Mouse (Mus musculus) liver, embryonic 16.5 days (tissue): Measurements from ENCODE around the gene AC161166.1. TPM values are rescaled to one million over a fixed set of nuclear protein-coding genes. Genes with fewer than 3 reads are reported as not detected.
A peak's percentile ranks its signal among the peaks of the same experiment; 100 is the strongest.
"Not testable (repeated sequence)": the region's sequence is repeated elsewhere in the genome, so short reads cannot be mapped to it uniquely, and the experiment has no call there.

ENCODE experiments used
- ATAC-seq: fragments of 200-750 bp; cut with Nextera tagmentation; 2 replicates; pipeline ENCODE4 v1.8.0; 2017; ENCODE audit warnings: low read depth, mild to moderate bottlenecking, moderate number of reproducible peaks, moderate library complexity
- H3K27ac ChIP-seq: fragments of 300-500 bp; sonication (generic); 2 replicates; pipeline ENCODE4 v1.5.1; 2014; ENCODE audit warnings: mild to moderate bottlenecking, low read length
- H3K27me3 ChIP-seq: fragments of 300-500 bp; sonication (generic); 2 replicates; pipeline ENCODE4 v1.6.1; 2014; ENCODE audit warnings: low read depth, low read length, mixed read lengths; ENCODE audit not compliant: control insufficient read depth, insufficient read depth
- H3K36me3 ChIP-seq: fragments of 300-500 bp; sonication (generic); 2 replicates; pipeline ENCODE4 v1.6.1; 2014; ENCODE audit warnings: mild to moderate bottlenecking; ENCODE audit not compliant: control insufficient read depth, insufficient read depth
- H3K4me1 ChIP-seq: fragments of 300-500 bp; sonication (generic); 2 replicates; pipeline ENCODE4 v1.6.1; 2014; ENCODE audit warnings: low read depth, low read length, mixed read lengths; ENCODE audit not compliant: control insufficient read depth
- H3K4me2 ChIP-seq: fragments of 300-500 bp; sonication (generic); 2 replicates; pipeline ENCODE4 v1.6.1; 2014; ENCODE audit warnings: low read depth, low read length, mixed read lengths
- H3K4me3 ChIP-seq: fragments of 300-500 bp; sonication (generic); 2 replicates; pipeline ENCODE4 v1.5.1; 2014; ENCODE audit warnings: low read depth, mild to moderate bottlenecking, low read length
- H3K9ac ChIP-seq: fragments of 300-500 bp; sonication (generic); 2 replicates; pipeline ENCODE4 v1.6.1; 2014; ENCODE audit warnings: low read depth, low read length
- H3K9me3 ChIP-seq: fragments of 300-500 bp; sonication (generic); replicated peaks from 2 replicates; pipeline ENCODE4 v1.6.1; 2016; ENCODE audit warnings: low read length; ENCODE audit not compliant: control insufficient read depth
- WGBS: fragments of 180-500 bp; shearing (Covaris S2); extraction: QIAGEN DNeasy Blood & Tissue Kit; methylation state at CpG from one replicate; pipeline ENCODE4 v1.1.7; 2014; ENCODE audit not compliant: insufficient replicate concordance; 5-methylcytosine and 5-hydroxymethylcytosine counted together
- polyA plus RNA-seq: library from polyadenylated mRNA; unstranded; fragments of >200 nt; fragmentation: Nextera tagmentation; extraction: Ambion mirVana; gene quantifications from 2 replicates; pipeline ENCODE4 v1.2.1, GENCODE M21; 2015

AC161166.1 gene
- polyA plus RNA-seq, 1 experiment from 2014 or later, result not detected

GRCm38 (mm10) chr7:24517654-24518053 lies 5.4 kb upstream of the AC161166.1 start:
- Histone ChIP-seq H3K4me2 (no peak overlapping the region), H3K36me3 (no peaks in the 10 kb centered on the region), H3K27ac (no peak overlapping the region), H3K9ac (no peak overlapping the region), H3K9me3 (no peaks in the 10 kb centered on the region), H3K4me3 (no peak overlapping the region), H3K4me1 (no peaks in the 10 kb centered on the region), H3K27me3 (no peaks in the 10 kb centered on the region)
- ATAC-seq, result no peak
- WGBS, result 65% methylated on average over 6 of the region's 6 CpGs

- 64% methylated on average over 5 of the region's 5 CpGs for WGBS
Observed at GRCm38 (mm10) chr7:24517077-24517476, 4.8 kb upstream of the AC161166.1 start.

GRCm38 (mm10) chr7:24516319-24516718 lies 4.1 kb upstream of the AC161166.1 start:
- WGBS, result 61% methylated on average over 8 of the region's 8 CpGs
- H3K27ac ChIP-seq, H3K4me2 ChIP-seq, ATAC-seq, H3K36me3 ChIP-seq, H3K27me3 ChIP-seq, H3K4me3 ChIP-seq, H3K4me1 ChIP-seq, H3K9ac ChIP-seq, H3K9me3 ChIP-seq: not testable (repeated sequence)

More at GRCm38 (mm10) chr7:24517077-24517476, 4.8 kb upstream of the AC161166.1 start:
- Histone ChIP-seq H3K4me3 (no peak overlapping the region), H3K27me3 (no peaks in the 10 kb centered on the region), H3K9ac (no peak overlapping the region), H3K4me2 (no peak overlapping the region), H3K36me3 (no peaks in the 10 kb centered on the region), H3K27ac (no peak overlapping the region), H3K4me1 (no peaks in the 10 kb centered on the region), H3K9me3 (no peaks in the 10 kb centered on the region)
- no peak for ATAC-seq

- peak overlapping the region; percentile 88 for H3K9ac ChIP-seq
- under 1% methylated on average over 20 of the region's 20 CpGs for WGBS
- H3K27me3 ChIP-seq, result peaks cover 5% of the 10 kb centered on the region
- no peaks in the 10 kb centered on the region for H3K36me3 ChIP-seq
- H3K4me3 ChIP-seq, result peak overlapping the region; percentile 81
- H3K4me1 ChIP-seq, result peaks cover 15% of the 10 kb centered on the region
- H3K9me3 ChIP-seq, result no peaks in the 10 kb centered on the region
- peak overlapping the region; percentile 81 for H3K27ac ChIP-seq
- peak overlapping the region; percentile 94 for H3K4me2 ChIP-seq
- ATAC-seq, result peak; percentile 1; the same call in 1 of the 2 replicates
Observed at GRCm38 (mm10) chr7:24507726-24508114, 4.5 kb downstream of the AC161166.1 start.

GRCm38 (mm10) chr7:24506838-24507725 lies 5.2 kb downstream of the AC161166.1 start, which contains the start of gene Zfp428:
Gene Zfp428 (plus strand): TSS chr7:24507006.
- H3K9ac ChIP-seq, result peak within 1 kb of the TSS; percentile 88
- WGBS, result under 1% methylated on average over 82 of the region's 84 CpGs
- H3K4me2 ChIP-seq, result peak within 1 kb of the TSS; percentile 94
- H3K27me3 ChIP-seq, result peaks cover 9% of the 10 kb centered on the region
- H3K27ac ChIP-seq, result peak within 1 kb of the TSS; percentile 81
- H3K4me3 ChIP-seq, result peak within 1 kb of the TSS; percentile 81
- ATAC-seq, result peak; percentile 84
- H3K4me1 ChIP-seq, result peaks cover 15% of the 10 kb centered on the region
- H3K9me3 ChIP-seq, result no peaks in the 10 kb centered on the region
- H3K36me3 ChIP-seq, result no peaks in the 10 kb centered on the region

- 3% methylated on average over 12 of the region's 12 CpGs for WGBS
- Histone ChIP-seq H3K4me3 (peak overlapping the region; percentile 81), H3K27ac (no peak overlapping the region), H3K4me1 (peaks cover 15% of the 10 kb centered on the region), H3K9me3 (no peaks in the 10 kb centered on the region), H3K27me3 (peaks cover 11% of the 10 kb centered on the region), H3K36me3 (no peaks in the 10 kb centered on the region), H3K4me2 (peak overlapping the region; percentile 94), H3K9ac (peak overlapping the region; percentile 88)
- no peak for ATAC-seq
Observed at GRCm38 (mm10) chr7:24506476-24506837, 5.8 kb downstream of the AC161166.1 start.

- Histone ChIP-seq H3K9ac (no peak overlapping the region), H3K27ac (no peak overlapping the region), H3K4me2 (peak overlapping the region; percentile 94; the same call in 1 of the 2 replicates), H3K4me3 (peak overlapping the region; percentile 81), H3K36me3 (no peaks in the 10 kb centered on the region), H3K9me3 (no peaks in the 10 kb centered on the region), H3K27me3 (peaks cover 13% of the 10 kb centered on the region), H3K4me1 (peaks cover 15% of the 10 kb centered on the region)
- no peak for ATAC-seq
- 38% methylated on average over 3 of the region's 3 CpGs for WGBS
Observed at GRCm38 (mm10) chr7:24506065-24506459, 6.2 kb downstream of the AC161166.1 start.

- ATAC-seq, result no peak
- Histone ChIP-seq H3K27me3 (peaks cover 17% of the 10 kb centered on the region), H3K36me3 (no peaks in the 10 kb centered on the region), H3K4me1 (peaks cover 15% of the 10 kb centered on the region), H3K9me3 (no peaks in the 10 kb centered on the region; the same call in 1 of the 2 replicates), H3K27ac (no peak overlapping the region), H3K4me2 (no peak overlapping the region), H3K4me3 (no peak overlapping the region), H3K9ac (no peak overlapping the region)
- 48% methylated on average over 15 of the region's 15 CpGs for whole genome bisulfite sequencing
Observed at GRCm38 (mm10) chr7:24505447-24506064, 6.7 kb downstream of the AC161166.1 start.

GRCm38 (mm10) chr7:24504868-24505267 lies 7.4 kb downstream of the AC161166.1 start:
- Histone ChIP-seq H3K27ac (no peak overlapping the region), H3K4me2 (no peak overlapping the region)

More at GRCm38 (mm10) chr7:24504868-24505267, 7.4 kb downstream of the AC161166.1 start:
- no peaks in the 10 kb centered on the region; the same call in 1 of the 2 replicates for H3K9me3 ChIP-seq
- ATAC-seq, result no peak
- peaks cover 15% of the 10 kb centered on the region for H3K4me1 ChIP-seq
- 11% methylated on average over 4 of the region's 4 CpGs for WGBS
- no peaks in the 10 kb centered on the region for H3K36me3 ChIP-seq
- H3K9ac ChIP-seq, result no peak overlapping the region
- H3K27me3 ChIP-seq, result peaks cover 24% of the 10 kb centered on the region
- no peak overlapping the region for H3K4me3 ChIP-seq
